Mouse (Mus musculus) spleen, adult 18-20 months (tissue): Measurements from ENCODE around the gene Naip1.
"Not testable (repeated sequence)": the region's sequence is repeated elsewhere in the genome, so short reads cannot be mapped to it uniquely, and the experiment has no call there.

Experiments
- DNase-seq, 2 experiments: peaks; one replicate each; pipeline ENCODE4 v3.0.0; 2022; ENCODE audit warnings: mixed read lengths in 2 of 2

Naip1 gene

GRCm38 (mm10) chr13:100452415-100453127 lies at the start of gene Naip1:
Gene Naip1, minus strand, starts transcription at chr13:100452869.
- not testable (repeated sequence) for DNase-seq

- DNase-seq: not testable (repeated sequence)
These were observed 47.0 kb upstream of the Naip1 start for GRCm38 (mm10) chr13:100499625-100500024.

GRCm38 (mm10) chr13:100495337-100495736 lies 42.7 kb upstream of the Naip1 start:
- no peak for DNase-seq

- DNase-seq: not testable (repeated sequence)
These were observed 41.7 kb upstream of the Naip1 start for GRCm38 (mm10) chr13:100494370-100494769.

- DNase-seq: no peak
These were observed 40.6 kb upstream of the Naip1 start for GRCm38 (mm10) chr13:100493313-100493712.

GRCm38 (mm10) chr13:100492061-100492787 lies 39.6 kb upstream of the Naip1 start, which contains the start of gene Gtf2h2:
Gene Gtf2h2, minus strand, starts transcription at chr13:100492579.
- DNase-seq: peak; percentile 69 to 85

- no peak for DNase-seq
These were observed 39.0 kb upstream of the Naip1 start for GRCm38 (mm10) chr13:100491623-100492022.

GRCm38 (mm10) chr13:100490424-100490823 lies 37.8 kb upstream of the Naip1 start:
- no peak for DNase-seq

- no peak for DNase-seq
These were observed 30.9 kb upstream of the Naip1 start for GRCm38 (mm10) chr13:100483610-100484009.

GRCm38 (mm10) chr13:100463527-100464222 lies 11.0 kb upstream of the Naip1 start:
- no peak for DNase-seq

GRCm38 (mm10) chr13:100461336-100461735 lies 8.7 kb upstream of the Naip1 start:
- DNase-seq: no peak

- DNase-seq: no peak
These were observed 3.2 kb downstream of the Naip1 start for GRCm38 (mm10) chr13:100449495-100449894.

- no peak for DNase-seq
These were observed 12.6 kb downstream of the Naip1 start for GRCm38 (mm10) chr13:100440116-100440515.

- DNase-seq: no peak
These were observed 14.0 kb downstream of the Naip1 start for GRCm38 (mm10) chr13:100438701-100439100.

- DNase-seq: no peak
These were observed 15.3 kb downstream of the Naip1 start for GRCm38 (mm10) chr13:100437322-100437825.

GRCm38 (mm10) chr13:100436556-100437163 lies 16.0 kb downstream of the Naip1 start:
- not testable (repeated sequence) for DNase-seq

- DNase-seq: not testable (repeated sequence)
These were observed 32.7 kb downstream of the Naip1 start for GRCm38 (mm10) chr13:100419958-100420357.

GRCm38 (mm10) chr13:100414428-100414827 lies 38.2 kb downstream of the Naip1 start:
- no peak for DNase-seq

GRCm38 (mm10) chr13:100409825-100410224 lies 42.8 kb downstream of the Naip1 start:
- no peak for DNase-seq

GRCm38 (mm10) chr13:100409181-100409580 lies 43.5 kb downstream of the Naip1 start:
- DNase-seq: no peak

GRCm38 (mm10) chr13:100408242-100408641 lies 44.4 kb downstream of the Naip1 start:
- no peak for DNase-seq

- DNase-seq: not testable (repeated sequence)
These were observed 49.6 kb downstream of the Naip1 start for GRCm38 (mm10) chr13:100402930-100403637.
